Mouse (Mus musculus) kidney, adult 2 months (tissue): Measurements from ENCODE around the gene Bysl.

Source experiments
- CTCF ChIP-seq: fragments of 200-500 bp; conservative IDR thresholded peaks from 2 replicates; pipeline ENCODE4 v1.5.1; 2011; ENCODE audit warnings: low read depth, mild to moderate bottlenecking, control low read depth, low read length, moderate library complexity, mixed read lengths; ENCODE audit not compliant: insufficient read depth, insufficient read length
- POLR2A ChIP-seq: fragments of 200-500 bp; IDR thresholded peaks from one replicate; pipeline ENCODE4 v1.6.1; 2011; ENCODE audit warnings: low read depth, low read length, control low read depth

DNA sequence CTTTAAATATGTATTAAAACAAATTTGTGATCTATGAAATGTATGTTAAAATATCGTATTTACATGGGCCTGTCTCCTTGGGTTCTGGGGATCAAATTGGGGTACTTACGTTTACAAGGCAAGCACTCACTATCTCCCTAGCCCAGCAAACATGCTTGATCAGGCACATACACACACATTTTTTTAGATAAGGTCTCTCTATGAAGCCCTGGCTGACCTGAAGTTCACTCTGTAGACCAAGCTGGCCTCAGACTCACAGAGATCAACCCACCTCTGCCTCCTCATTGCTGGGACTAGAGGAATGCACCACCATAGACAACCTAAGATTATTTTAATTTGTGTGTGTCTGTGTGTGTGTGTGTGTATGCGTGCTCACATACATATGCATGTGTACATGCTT, 42.9 kb downstream of the Bysl start:
- TF ChIP-seq CTCF (no peak), POLR2A (no peak)
